Mouse (Mus musculus) embryonic fibroblast, embryonic 13.5 days (primary cell): Measurements from ENCODE around the gene Ddit4.

Experiments
- CTCF ChIP-seq: IDR thresholded peaks from 2 replicates; pipeline ENCODE4 v1.5.1; 2011; ENCODE audit warnings: mild to moderate bottlenecking, control low read depth, low read length, moderate library complexity, borderline replicate concordance; ENCODE audit not compliant: insufficient read depth
- POLR2A ChIP-seq: IDR thresholded peaks from 2 replicates; pipeline ENCODE4 v1.6.1; 2011; ENCODE audit warnings: low read depth, mild to moderate bottlenecking, control low read depth, low read length, moderate library complexity

GRCm38 (mm10) chr10:59919494-59920181 lies 32.0 kb downstream of the Ddit4 start:
- TF ChIP-seq CTCF = no peak
- no peak for TF ChIP-seq POLR2A
